Mouse (Mus musculus): ENCODE measurements around the gene Ffar4.
A peak's percentile ranks its signal among the peaks of the same experiment; 100 is the strongest.

The Ffar4 gene

DNA sequence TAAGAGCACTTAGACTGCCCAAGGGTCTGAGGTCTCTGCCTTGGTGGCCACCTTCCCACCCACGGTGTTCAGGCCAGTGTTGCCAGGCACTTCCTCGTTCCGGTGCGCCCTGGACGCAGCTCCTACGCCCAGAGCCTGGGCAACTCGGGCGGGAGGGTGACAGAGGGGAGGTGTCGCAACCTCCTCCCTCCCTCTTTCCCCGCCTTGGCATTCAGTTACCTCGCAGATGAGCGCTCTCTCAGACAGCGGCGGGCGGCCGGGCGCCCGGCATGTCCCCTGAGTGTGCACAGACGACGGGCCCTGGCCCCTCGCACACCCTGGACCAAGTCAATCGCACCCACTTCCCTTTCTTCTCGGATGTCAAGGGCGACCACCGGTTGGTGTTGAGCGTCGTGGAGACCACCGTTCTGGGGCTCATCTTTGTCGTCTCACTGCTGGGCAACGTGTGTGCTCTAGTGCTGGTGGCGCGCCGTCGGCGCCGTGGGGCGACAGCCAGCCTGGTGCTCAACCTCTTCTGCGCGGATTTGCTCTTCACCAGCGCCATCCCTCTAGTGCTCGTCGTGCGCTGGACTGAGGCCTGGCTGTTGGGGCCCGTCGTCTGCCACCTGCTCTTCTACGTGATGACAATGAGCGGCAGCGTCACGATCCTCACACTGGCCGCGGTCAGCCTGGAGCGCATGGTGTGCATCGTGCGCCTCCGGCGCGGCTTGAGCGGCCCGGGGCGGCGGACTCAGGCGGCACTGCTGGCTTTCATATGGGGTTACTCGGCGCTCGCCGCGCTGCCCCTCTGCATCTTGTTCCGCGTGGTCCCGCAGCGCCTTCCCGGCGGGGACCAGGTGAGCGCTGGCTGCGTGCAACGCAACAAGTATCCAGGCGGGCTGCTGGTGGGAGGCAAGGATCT lies at the start of gene Ffar4:
Gene Ffar4 (plus strand): TSS at position 214 of the 901 bp plus-strand sequence.
- DNase-seq (ENCODE audit: extremely low spot score), result peak; percentile 24

DNA sequence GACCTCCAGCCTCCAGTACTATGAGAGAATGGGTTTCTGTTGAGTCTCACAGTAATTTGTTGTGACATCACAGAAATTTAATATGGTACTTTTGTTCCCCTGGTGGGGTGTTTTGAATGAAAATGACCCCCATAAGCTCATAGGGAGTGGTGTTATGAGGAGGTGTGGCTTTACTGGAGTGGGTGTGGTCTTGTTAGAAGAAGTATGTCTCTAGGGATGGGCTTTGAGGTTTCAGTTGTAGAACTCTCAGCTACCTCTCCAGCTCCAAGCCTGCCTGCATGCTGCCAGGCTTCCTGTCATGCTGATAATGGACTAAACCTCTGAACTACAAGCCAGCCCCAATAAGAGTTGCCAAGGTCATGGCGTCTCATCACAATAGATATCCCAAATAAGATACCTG lies 47.2 kb upstream of the Ffar4 start:
- DNase-seq (ENCODE audit: extremely low spot score), result no peak

DNA sequence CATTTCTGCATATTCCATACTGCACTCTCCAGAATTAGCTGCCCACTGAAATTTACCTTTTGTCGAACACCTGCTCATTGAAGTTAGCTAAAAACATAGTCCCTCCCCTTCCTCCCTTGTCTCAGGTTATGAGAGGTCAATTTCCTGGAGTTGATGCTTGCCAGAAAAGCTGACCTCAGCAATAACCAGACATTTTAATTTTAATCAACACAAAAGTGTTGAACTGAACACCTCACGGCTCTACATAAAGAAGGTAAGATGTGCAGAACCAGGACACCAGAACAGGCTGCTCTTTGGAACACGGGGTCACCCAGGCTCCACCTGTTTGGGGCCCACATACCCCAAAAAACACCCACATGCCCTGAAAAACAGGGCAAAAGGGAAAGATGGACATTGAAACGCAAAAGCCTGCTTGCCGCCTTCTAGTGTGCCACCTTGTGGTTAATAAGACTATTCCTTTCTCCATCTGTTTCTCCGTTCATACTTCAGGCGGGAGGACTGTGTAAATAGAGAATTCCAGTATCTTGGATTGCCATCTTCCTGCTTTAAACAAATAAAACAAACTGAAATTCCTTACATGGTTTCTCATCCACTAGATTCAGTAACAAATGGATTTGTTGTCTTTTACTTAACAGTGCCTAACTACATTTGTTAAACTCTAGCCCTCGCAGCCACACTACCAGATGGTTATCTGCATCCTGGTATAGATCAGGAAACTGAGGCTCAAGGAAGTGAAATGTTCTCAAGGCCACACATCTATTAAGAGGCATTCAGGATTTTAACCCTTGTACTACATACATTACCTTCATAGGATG lies 43.4 kb upstream of the Ffar4 start:
- DNase-seq (ENCODE audit: extremely low spot score), result peak; percentile 40

DNA sequence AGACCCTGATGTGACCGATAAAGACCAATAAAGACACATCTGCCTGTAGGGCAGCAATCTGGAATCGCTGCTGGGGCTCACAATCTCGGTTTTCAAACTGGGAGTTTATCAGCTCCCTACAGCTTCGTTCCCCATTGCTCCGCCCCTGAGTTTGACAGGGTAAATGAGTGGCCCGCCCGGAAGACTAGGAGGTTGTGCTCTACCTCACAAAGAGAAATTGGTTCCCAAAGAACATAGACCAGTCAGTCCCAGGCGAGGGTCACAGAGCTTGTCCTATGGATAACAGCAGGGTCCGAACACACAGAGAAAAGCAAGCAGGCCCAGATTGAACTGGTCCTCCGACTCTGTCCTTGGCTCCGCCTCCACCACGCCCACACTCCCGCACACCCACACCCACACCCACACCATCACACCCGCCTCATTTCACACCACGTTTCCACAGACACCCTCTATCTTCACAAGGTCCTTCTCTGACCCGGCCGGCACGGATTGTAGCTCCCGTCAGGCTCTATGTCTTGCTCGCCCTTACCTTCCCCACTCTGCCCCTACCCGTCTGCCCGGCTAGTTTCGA lies 42.6 kb upstream of the Ffar4 start:
- no peak for DNase-seq (ENCODE audit: extremely low spot score)

DNA sequence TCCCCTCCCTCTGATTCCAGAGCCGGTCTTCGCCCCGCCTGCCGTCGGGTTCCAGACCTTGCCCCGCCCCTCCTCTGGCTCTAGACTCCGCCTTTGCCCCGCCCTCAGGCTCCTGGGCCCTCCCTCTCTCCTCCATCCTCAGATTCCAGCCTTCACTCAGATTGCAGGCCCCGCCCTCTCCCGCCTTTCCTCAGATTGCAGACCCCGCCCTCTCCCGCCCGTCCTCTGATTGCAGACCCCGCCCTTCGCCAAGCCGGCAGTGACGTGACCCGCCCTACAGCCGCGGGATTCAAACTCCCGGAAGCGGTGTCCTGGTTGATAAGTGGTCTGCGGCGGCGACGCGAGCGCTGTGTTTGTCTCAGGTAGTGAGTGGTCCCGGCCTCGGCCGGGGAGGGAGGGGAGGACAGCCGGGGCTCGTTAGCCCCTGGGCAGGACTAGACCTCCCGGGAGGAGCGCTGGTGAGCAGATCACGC lies 42.1 kb upstream of the Ffar4 start, which contains the start of gene Cep55:
Gene Cep55 (plus strand): TSS at position 292 of the 473 bp plus-strand sequence.
- DNase-seq (ENCODE audit: extremely low spot score), result peak; percentile 100

DNA sequence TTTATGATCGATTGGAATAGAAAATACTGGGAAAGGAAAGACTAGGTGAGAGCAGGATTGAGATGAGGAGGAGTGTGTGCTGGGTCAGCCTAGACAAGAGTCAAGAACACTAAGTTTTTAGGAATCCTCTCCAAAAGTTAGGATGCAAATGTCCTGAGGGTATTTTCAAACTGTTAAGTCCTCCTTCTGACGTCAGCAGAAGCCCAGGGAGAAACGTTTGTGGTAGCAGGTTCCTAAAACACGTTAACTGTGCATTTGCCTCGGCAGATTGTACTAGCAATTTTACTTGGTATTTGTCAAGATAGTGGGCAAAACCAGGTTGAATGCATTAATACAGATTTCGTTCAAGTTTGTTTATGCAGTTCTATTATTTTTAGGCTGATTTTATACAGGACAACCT lies 41.1 kb upstream of the Ffar4 start:
- no peak for DNase-seq (ENCODE audit: extremely low spot score)

DNA sequence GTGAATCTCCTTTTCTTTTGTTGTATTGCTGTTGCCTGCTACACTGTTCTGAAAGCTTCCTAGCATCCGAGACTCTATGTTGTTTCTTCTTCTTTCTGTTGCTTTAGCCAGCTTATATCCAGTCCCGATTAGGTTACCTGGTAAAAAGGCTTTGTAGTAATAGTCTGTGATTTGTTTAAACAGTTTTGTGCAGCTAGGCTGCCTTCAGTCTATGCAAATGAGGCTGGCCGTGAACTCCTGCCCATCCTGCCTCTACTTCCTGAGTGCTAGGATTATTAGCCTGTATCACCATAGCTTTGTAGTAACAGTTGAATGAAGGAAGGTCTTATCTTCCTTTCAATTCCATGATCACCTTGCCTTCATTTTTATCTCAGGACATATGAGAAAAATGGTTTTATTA lies 40.6 kb upstream of the Ffar4 start:
- no peak for DNase-seq (ENCODE audit: extremely low spot score)

DNA sequence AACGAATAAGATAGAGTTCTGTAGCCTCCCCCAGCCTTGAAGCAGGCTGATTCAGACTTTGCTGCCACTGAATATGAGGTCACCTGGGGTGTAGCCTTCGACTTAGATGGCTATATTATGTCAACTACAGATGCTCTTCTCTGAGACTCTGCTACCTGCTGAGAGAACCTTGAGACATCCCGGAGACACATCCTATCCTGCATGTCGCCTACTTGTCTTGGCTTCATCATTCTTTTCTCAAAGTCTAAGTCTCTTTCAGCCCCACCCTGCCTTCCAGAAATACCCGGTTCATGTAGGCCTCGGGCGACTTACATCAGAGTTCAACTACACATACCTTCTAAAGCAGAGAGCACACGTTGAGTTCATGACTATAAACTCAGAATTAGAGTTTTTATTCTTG lies 39.9 kb upstream of the Ffar4 start:
- no peak for DNase-seq (ENCODE audit: extremely low spot score)

DNA sequence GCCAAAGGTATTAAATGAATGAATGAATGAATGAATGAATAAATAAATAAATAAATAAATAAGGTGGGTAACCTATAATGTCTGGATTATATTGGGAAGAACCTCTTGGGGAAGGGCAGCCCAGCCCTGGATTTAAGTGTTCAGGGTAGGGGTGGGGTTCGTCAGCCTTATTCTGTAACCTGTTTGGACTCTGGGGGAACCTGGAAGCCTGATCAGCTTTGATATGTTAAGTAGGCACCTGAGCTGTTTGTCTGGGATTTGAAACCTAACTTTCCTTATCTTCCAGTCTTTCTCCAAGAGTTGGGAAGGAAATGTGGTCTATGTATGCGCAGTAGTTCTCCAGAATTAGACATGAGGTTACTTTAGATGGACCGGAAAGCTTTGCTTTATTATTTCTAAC lies 33.7 kb upstream of the Ffar4 start:
- no peak for DNase-seq (ENCODE audit: extremely low spot score)

DNA sequence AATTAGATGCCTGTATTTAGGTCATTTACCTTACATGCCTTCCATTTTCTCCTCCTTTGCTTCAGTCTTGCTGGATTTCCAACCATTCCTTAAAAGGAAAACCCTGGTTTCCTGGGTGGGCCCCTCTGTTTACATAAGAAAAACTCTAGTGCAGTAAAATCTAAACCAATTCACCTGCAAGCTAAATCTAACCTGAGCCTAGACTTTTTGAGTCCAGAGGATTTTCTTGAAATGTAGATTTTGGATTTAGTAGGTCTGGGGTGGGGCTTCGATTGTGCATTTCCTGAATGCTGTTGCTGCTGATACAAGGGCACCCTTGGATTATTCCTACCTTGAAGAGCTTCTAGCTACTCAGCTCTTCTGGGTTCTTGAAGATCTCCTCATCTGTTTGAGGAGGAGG lies 32.8 kb upstream of the Ffar4 start:
- no peak for DNase-seq (ENCODE audit: extremely low spot score)

DNA sequence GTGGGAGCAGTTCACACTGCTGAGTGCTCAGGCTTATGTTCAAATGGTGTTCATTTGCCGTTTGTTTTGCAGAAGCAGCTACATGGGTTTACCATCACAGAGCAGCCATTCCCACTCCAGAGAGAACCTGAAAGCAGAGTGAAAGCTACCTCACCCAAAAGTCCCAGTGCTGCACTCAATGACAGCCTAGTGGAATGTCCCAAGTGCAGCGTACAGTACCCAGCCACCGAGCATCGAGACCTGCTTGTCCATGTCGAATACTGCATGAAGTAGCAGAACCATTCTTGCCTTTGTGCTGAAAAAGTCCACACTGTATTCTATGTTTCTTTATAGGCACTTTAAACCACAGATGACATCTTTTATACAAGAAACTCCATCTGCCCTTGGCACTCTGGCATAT lies 23.6 kb upstream of the Ffar4 start:
- no peak for DNase-seq (ENCODE audit: extremely low spot score)

DNA sequence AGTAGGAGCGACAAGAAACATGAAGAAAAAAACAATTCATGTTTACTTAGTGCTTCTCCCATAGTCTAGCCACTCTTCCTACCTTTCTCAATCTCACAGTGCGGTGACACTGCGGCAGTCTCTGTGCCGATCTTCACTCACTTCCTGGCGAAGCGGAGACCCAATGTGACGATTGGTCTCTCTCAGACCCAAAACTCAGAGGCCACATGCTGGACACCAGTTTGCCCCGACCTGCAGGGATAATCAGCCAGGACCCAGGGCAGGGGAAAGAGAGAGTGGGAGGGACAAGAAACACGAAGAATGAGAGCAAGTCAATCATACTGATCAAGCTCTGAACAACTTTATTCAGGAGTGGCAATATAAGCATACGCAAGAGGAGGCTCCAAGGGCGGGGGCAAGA lies 21.8 kb upstream of the Ffar4 start:
- no peak for DNase-seq (ENCODE audit: extremely low spot score)

DNA sequence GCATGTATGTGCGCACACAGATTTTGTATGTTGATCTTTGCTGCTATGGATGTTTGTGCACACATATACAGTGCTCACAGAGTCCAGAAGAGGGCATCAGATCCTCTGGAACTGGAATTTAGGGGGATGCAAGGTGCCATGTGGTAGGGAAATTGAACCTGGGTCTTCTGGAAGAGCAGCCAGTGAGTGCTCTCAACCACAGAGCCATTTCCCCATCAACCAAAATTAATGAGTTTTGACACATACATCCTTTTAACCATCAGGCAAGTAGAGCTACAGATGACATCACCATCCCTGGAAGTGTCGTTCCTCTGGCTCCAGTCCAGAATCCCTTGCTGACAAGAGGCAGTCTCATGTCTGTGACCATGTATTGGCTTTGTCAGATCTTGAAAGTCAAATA lies 20.6 kb upstream of the Ffar4 start:
- DNase-seq (ENCODE audit: extremely low spot score), result peak; percentile 8

DNA sequence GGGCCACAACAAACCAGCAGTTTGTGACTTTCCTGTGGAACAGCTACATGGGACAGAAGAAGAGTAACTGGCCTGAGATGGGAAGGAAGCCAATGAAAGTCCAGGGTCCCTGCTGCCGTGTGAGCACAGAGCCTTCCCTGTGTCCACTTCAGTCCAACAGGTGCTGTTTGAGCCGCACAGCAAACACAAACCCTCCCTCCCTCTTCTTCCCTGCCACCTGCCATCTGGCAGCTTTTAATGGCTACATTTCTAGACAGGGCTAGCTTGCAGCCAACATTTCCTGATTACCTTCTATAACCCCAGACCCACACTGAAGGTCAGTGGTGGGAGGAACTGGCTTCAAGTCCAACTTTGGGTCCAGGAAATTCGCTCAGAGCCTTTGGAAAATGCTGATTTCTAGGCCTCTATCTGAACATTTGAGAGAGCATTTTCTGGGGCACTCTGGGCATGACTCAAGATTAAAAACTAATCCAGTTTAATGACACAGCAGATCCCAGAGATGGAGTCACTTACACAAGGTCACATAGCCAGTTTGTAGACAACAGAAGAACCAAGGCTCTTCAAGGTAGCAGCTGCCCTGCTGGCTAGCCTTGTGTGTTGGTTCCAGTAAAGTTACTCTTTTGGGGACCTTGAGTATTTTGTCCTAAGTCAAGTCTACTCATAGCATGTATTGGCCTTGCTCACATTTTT lies 18.9 kb upstream of the Ffar4 start:
- DNase-seq (ENCODE audit: extremely low spot score), result no peak

DNA sequence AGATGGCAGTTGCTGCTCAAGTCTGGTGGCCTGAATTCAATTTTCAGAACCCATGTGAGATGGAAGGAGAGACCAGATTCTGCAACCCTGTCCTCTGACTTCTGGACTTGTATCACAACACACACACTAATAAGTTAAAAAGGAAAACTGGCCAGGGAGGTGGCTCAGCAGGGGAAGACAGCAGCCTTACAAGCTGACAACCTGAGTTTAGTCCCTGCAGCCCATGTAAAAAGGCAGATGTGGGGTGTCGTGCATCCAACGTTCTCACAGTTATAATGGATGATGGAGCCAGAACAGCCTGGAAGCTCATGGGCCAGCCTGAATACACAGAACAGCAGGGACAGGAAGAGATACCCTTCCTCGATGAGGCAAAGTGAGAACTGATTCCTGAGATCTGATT lies 15.5 kb upstream of the Ffar4 start:
- DNase-seq (ENCODE audit: extremely low spot score), result no peak

DNA sequence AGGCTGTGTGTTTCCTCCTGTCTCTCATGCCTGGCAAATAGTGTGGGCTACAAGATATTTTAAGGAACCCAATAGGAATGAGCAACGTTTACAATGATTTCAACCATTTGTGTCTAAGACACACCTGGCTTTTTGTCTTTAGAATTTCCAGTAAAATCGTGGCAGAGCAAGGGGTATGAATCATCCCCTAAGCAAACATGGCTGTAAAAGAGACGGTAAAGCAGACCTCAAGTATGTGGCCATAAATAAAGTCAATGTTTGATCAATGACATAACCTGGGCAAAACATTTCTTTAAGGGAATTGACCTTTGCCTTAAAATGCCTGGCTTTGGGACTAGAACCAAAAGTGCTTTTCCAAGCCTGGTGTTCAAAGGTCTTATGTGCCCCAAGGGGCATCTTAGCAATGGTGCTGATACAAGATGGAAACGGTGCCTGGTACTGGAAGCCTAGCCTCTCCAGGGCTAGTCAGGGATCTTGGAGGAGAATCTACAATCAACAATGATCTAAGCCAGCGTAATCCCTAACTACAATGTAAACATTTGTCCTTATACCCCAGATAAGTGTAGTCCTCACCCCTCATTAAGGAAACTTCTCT lies 13.8 kb upstream of the Ffar4 start:
- no peak for DNase-seq (ENCODE audit: extremely low spot score)

DNA sequence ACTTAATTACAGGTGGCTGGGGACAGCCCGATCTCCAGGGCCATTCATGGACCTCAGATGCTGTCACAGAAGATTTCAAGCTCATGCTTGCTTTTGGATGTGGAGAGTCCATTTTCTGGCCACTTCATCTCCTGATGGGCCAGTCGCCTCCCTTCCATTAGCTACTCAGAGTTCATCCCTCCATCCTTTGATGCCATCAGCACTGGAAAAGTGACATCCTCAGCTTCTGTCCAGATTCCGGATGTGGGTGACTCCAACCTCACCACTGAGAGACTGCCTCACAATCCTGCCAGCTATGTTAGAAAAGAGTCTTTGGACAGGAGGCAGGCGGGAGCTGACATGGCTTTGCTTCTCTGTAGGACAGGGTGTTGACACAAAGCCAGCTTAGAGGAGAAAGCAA lies 11.0 kb upstream of the Ffar4 start:
- no peak for DNase-seq (ENCODE audit: extremely low spot score)

DNA sequence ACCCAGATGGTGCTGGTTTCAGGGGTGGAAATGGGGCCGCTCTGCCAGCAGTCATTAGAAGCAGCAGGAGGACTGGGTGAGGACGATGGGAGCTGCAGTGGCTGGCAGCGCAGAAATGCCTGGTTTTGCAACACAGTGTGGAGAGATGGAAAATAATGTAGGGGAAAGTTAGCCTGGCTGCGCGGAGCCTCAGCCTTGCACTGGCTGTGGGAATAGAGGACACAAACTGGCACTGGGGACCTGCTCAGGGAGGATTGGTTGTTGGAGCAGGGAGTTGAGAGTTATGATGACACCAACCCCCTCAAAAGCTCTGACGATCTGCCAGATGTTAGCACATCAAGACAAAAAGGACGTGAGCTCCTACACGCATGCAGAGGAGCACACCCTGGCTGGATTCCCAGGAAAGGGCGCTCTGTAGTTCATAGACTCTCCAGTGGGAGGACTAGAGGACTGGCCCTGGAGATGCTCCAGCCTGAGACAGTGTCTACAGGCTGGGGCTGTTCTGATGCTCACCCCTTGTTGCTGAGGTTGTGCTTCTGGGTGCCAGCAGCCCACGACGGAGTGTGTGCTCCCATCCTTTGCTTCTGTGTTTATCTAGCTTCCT lies 9.8 kb upstream of the Ffar4 start:
- DNase-seq (ENCODE audit: extremely low spot score), result peak; percentile 14

DNA sequence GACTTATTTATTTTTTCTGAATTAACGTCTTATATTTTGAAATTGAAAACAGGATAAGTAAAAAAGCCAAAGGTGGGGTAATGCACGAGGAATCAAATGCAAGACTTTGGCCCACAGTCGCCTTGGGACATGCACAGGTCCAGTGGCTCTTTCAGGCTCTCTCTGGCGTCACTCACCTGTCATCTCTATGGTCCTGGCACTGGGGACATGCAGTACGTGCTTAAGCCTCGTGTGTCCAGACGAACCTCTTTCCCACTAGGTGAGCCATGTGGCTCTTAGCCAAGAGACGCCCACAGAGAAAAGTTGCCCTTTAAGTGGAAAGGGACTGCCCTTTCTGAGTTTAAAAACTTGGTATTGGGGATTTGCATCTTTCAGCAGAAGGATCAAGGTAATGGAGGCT lies 7.5 kb upstream of the Ffar4 start:
- DNase-seq (ENCODE audit: extremely low spot score), result no peak

DNA sequence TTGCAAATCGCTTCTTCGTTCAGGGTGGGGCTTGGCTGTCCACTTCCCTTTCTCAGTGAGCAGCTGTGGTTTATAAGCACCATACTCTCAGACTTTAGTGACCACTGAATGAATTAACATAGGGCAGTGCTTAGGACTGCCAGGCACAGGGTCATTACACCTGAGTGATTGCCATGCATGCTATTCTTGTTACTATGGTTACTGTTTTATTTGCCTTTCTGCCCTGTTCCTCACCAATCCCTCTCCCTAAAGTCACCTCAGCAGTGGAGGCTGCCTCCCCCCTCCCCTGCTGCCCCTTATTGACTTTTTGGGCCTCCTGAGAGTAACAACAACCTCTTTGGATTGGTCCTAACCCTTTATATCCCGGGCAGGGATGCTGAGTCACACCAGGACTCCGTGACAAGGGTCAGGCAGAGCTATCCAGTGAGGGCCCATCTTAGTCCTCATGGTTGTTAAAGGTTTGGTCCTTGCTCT lies 5.3 kb upstream of the Ffar4 start:
- DNase-seq (ENCODE audit: extremely low spot score), result peak; percentile 8

DNA sequence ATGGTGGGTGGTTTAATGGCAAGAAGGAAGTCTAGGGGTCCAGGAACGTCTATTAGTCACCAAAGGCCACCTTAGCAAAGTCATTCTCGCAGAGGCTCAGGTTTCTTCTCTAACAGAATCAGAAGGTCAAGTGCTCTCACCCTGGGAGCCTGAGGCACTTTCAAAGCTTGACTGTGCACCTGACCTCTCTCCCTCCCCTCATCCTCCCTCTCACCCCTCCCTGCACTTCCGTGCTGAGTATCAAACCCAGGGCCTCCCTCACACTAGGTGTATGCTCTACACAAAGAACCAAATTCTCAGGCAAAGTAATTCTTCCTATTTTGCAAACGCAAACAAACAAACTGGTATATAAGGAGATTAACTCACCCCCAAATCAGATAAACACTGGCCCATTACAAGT lies 640 bp upstream of the Ffar4 start:
- no peak for DNase-seq (ENCODE audit: extremely low spot score)

All from embryo, embryonic 9.5 days (tissue).